Mouse (Mus musculus): ENCODE measurements at regions not wholly inside any gene's neighbourhood (a gene's known extent, or its start where the extent isn't known, plus 50 kb on each side); places are given as distances from the start of the nearest gene placed in this dataset.

- TF ChIP-seq CTCF (IDR thresholded peaks at IDR 0.05) (no peak), EP300 (IDR thresholded peaks at IDR 0.05) (no peak)
Observed at GRCm38 (mm10) chr1:113958016-113958751, 1726.4 kb upstream of the Cntnap5a start.

Data from lung, postnatal 0 days (tissue).